Mouse (Mus musculus) erythroblast, adult 5-6 weeks (primary cell): ENCODE data around the gene Mast4. TPM values are rescaled to one million over a fixed set of nuclear protein-coding genes. Genes with fewer than 3 reads are reported as not detected.

ENCODE experiments used
- ATAC-seq: replicated peaks from 2 replicates; pipeline ENCODE4 v1.8.0; 2016; ENCODE audit warnings: moderate number of reproducible peaks, mild to moderate bottlenecking, moderate TSS enrichment, inconsistent platforms; ENCODE audit not compliant: poor library complexity, low FRiP score, severe bottlenecking
- total RNA-seq, 2 experiments: library from RNA; stranded (forward) in 1 of 2; stranded (reverse) in 1 of 2; fragments of 150-400 nt in 1 of 2; fragments of 200-764, 138-1000 nt in 1 of 2; gene quantifications; 2 replicates each; pipeline versions ENCODE4 v1.2.3 to v1.2.4; 2015 to 2017; ENCODE audit warnings: low replicate concordance in 2 of 2

The Mast4 gene
- total RNA-seq, 2 experiments from 2014 or later, result 2.1 to 5.2 TPM

DNA sequence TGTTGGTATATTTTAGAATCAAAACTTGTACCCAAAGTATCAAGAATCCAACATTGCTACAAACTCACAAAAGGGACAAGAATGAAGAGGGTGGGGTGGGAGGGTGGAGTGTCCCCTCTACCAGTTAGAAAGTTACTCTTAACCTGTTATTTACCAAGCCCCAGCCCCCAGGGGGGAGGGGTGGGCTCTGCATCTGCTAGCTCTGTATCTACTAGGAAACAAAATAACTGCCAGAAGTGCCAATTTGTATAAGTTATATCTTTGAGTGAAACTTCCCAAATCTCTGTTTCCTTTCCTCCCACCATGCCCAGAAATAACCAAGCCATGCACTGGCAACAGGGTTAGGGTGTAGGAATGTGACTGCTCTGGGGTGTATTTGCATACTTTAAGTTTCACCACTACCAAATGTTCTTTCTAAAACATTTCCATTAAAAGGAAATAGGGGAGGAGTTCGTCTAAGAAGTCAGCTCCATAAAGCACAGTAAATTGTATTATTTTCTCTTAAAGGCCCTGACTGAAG is 130.9 kb downstream of the Mast4 start:
- no peak for ATAC-seq

DNA sequence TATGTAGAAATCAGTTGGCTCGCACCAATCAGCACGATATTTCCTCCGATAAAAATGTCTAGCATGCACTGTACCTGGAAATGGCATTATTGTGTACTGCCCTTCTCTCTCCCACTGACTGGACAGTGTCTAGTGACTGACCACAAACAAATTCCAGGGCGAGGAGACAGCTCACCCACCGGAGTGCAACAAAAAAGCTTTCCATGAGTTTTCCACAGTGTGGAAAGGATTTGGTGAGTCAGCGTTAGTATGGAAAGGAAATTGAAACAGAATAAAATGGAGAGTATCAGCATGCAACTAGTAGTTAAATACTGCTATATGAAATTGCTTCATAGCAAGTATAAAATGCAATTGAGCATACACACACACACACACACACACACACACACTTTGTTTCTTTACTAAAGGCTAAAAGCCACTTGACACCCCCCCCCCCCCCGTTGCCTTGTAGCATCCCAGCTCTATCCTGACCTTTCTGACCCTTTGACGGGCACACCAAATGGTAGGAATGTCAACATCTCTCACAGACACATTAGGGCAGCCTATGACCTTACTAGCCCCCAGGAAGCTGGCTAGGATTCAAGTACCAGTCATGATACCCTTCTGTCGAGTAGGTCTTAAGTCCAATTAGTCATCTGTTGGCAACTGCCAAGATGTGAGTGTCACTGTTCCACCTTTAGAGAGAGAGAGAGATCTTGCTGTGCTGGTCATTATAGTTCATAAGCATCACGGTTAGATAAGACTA is 133.1 kb downstream of the Mast4 start:
- ATAC-seq, result no peak

DNA sequence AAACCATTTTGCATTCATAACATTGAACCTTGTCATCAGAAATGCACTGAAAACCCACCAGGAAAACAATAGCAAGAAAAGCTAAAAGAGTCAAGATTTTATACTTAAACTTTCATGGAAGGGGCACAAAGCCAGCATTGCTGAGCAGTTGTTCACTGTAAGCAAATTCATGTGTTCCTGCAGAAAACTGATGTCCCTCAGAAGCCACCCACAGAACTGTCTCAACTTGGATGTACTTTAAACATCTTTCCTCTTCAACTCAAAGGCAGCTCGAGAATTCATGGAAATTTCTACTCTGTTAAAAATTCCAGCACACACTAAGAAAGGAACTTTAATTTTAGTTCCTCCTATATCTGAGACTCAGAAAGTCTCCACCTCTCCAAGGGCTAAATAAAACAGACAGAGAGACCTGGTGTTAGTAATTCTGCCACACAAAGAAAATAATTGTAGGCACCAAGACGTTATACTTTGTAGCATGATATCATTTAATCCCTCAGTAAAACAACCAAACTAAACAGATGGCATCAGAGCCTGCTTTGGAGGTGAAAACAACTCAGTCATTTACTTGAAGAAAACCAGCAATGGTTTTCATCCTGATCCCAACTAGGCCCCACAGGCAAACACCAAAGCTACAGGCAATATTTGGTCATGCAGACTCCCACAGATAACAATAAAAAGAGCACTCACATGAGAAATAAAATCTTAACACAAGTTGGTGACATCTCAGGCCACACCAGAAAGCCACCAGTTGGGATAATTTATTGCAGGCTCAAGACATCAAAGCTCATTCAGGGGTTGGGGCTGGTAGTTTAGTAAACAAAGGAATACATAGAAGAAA is 134.3 kb downstream of the Mast4 start:
- ATAC-seq, result no peak

DNA sequence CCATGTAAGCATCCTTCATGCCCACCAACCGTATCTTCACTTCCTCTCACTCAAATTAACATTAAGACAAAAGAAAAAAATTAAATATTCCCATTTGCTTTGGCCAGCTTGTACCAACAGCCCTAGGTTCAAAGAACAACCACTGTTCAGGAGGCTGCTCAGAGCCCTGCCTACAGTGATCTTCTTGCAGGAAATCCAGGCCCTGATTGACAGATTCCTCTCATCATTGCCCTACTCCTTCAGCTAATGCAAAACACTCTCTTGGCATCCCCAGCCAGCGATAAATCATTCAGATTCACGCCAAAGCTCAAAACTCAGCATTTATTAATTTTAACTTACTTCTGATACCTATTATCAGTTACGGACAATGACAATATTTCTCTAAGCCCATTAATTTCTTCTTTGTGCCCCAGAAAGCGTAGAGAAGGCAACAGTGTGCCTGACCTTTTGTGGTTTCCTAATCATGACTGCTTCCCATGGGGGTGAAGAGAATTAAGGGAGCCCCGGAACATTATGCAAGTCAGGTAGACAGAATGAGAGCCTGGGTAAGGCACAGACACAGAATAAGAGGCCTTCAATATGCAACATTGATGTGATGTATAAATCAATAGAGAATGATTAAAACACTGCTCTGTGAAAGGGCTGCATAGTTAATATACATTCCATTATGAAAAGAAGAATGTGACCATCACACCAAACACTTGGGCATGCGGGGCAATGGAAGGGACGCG is 135.9 kb downstream of the Mast4 start:
- no peak for ATAC-seq

DNA sequence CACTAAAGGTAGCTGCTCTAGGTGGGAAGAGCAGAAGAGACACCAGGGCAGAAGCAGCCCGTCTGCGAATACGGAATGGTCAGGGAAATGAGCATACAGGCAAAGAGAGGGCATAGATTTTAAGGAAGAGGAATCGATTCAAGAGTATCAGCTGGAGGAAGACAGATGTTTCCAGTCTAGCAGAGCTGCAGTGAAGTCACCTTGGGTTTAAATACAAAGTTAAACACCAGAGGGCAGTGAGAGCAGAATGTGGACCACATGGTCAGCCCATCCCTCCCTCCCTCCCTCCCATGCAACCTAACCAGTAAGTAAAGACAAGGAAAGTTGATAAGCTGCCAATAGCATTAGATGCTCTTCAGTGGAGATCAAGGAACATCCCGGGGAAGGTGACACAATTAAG is 138.0 kb downstream of the Mast4 start:
- no peak for ATAC-seq

DNA sequence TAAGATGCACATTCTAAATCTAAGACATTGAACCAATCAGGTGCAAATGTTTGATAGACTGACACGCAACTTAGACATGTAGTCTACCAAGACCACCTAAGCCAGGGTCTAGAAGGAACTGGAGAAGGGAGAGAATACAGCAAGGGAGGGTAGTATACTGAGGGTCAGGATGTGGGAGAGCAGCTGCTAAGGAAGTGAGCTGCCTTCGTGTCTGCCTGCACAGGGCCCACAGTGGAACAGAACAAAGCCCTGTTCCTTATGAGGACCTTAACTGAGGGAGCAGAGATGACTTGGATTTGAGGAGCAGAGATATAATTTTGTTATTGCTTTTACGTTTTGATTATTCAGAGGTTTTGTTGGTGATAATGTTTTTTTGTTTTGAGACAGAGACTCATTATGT is 138.4 kb downstream of the Mast4 start:
- ATAC-seq, result no peak

DNA sequence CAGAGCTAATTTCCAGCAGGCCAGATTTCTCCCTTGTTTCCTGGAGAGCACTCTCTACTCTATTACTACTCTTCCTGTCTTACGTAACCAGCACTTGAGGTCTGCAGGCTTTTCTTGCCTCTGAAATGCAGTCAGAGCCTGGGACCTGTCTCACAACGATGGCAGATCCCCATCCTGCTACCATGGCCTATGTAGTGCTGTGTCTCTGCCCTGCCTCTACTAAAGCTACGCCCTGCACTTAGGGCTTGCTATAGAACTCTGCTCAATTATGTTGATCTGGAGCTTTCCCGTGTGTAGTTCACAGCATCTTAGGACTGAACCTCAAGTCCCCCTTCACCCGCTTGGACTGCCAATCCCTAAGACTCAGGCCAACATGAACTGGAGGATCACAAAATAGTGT is 150.7 kb downstream of the Mast4 start:
- no peak for ATAC-seq

DNA sequence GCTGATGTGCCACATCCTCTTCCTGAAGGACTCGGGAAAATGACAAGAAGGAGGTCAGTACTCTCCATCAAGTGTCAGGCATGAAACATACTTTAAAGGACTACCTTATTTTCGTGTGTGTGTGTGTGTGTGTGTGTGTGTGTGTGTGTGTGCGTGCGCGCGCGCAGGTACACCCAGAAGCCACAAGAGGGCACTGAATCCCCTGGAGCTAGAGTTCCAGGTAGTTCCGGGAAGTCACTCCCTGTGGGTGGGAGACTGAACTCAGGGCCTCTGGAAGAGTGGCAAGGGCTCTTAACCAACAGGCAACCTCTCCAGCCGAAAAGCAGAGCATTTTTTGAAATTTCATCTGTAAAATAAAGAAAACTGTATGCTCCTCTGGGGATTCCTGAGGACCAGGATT is 152.5 kb downstream of the Mast4 start:
- ATAC-seq, result no peak

DNA sequence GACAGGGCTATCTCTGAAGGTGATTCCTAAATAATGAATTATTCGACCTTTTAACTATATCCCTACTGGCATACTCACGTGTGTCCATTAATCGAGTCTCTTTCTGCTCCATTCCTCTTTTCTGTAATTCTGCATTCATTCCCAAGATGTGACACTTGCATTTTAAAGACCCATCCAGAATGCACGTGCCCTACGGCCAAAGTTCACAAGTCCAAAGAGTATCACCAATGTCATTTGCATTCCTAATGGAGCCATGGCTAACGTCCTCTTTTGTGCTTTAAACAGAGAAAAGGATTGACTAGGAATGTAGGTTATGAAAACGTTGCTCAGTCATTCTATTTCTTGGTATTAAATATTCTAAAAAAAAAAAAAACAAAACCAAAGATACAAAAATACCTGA is 157.4 kb downstream of the Mast4 start:
- no peak for ATAC-seq

DNA sequence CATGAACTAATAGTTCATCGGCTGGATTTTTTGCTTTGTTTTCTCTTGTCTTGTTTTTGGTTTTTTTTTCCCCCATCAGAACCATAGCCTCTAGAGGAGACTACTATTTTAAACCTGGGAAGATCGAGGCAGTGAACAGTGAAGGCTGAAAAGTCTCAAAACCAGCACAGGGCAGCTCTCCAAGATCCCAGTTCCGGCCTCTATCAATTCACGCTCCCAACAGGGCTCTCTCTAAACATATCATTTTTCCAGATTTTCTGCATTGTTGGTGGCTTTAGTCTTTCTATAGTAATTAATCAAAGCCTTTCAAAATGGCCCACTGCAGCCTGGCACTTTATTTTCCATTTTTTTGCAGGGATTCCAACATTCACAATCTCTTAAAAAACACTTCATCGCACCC is 159.9 kb downstream of the Mast4 start:
- no peak for ATAC-seq

DNA sequence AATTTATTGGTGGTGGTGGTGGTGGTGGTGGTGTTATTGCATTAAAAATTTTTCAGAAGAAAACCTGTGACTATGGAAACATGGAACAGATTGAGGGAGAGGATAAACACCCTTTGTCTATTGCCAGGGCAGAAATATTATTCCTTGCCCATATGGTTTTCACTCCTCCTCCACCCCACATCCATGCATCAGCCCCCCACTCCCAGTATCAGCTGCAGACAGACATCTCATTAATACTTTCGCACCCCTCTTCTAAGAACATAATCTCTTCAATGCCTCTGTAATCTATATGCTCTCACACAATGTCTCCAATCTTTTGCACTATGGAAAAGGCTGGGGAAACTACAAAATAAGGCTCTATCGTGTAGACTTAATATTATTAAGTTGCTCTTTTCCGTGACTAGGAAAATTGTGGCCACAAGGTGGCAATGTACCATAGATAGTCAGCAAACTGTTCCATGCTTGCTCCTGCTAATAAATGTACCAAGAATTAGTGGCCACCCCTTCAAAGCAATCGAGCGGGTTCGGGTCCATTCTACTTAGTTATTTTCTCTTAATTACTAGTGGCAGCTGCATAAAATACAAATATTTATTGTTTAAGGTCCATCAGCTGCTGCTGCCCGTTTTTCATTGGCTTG is 160.6 kb downstream of the Mast4 start:
- no peak for ATAC-seq

DNA sequence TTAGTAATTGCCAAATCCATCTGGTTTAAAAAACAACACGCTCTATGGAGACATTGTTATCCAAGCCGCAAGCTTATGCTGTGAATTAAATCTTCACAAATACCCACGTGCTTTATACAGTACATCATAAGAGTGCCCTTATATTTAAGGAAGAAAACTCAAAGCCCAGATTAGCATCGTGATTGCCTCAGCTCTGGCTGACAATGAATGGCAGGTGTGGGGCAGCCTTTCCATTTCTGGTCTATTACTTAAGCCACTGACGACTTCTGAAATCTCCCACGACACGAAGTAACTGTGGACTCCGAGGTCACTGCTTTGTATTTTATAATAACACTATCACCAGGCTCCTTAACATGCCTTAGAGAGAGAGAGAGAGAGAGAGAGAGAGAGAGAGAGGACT is 182.4 kb downstream of the Mast4 start:
- no peak for ATAC-seq

DNA sequence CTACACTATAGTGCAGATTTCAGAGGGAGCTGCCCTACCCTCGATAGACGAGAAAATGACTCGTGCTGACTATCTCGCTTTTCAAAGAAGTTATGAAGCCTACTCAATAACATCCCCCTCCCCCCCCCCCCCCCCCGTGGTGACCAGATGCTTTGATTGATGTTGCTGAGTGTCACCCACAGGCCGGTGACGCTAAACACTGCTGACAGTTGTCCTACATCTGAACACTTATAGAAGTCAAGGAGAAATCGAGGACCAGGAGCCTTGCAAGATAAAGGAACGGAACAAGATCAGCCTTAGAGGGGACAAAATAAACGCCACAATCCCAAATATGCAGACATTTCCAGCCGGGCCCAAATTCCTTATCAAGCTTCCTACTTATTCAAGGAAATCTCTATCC is 183.1 kb downstream of the Mast4 start:
- ATAC-seq, result no peak

DNA sequence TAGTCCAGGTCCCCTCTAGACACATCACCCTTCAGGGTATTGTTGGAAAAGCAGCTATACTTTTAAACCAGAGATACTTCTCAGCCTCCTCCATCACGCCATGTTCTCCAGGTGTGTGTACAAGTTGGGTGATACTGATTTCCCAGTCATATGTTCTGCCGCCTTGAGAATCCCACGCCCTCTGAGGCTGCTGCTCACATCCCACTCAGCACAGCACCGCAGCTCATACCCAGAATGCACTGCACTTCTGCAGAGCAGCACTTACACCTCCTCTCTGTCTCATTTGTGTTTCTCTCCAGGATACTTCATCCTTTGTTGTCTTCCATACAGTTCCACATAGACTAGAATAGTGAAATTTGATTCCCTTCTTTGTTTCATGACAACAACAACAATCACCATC is 183.6 kb downstream of the Mast4 start:
- ATAC-seq, result no peak

DNA sequence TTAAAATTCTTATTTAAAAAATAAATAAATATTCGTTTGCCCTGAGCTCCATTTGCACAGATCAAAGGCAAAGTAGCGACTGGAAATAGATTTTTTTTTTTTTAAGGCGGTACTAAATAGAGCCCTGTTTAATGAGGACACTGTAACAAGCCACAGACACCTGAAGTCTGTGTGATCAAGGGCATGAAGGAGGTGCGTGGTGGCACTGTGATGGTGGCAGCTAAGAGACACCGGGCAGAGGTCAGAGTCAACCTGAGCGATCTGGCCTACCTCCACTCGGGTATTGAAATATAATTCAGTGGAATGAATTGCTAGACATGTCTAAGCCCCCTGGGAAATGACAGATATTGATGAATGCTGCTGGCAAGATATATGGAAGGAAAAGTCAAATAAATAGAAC is 184.9 kb downstream of the Mast4 start:
- no peak for ATAC-seq

DNA sequence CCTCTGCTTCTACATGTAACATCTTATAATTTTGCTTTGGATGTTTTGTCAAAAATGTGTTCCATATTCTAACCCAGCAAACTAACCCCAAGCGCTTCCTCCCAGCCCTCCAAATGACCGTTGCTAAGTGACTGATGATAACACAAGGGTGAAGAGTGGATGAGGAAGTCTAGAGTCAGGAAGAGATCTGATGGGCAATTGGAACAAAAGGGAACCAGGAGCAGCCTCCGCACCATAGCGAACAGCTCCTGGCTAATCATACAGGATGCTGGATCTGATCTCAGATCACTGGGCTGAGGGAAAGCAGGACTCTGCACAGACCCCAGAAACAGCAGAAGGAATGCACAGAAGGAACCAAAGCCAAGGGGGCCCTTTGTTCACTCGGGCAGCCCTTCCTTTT is 190.0 kb downstream of the Mast4 start:
- ATAC-seq, result no peak

DNA sequence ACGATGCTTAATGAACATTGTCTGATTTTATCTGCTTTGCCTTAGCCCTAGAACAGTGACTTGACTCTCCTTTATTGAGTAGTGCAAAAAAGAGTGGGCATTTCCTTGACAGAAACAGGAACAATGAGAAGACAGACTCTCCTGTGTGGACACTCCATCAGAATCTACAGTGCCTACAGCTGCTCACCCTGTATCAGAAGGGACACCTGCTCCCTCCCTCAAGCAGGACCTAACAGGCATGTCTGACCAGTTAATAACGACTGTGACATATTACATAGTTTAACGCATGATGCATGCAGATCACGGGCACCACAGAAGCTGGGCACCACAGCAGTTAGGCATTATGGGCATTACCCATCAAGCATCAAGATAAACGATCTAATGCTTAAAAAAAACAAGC is 193.0 kb downstream of the Mast4 start:
- ATAC-seq, result no peak

DNA sequence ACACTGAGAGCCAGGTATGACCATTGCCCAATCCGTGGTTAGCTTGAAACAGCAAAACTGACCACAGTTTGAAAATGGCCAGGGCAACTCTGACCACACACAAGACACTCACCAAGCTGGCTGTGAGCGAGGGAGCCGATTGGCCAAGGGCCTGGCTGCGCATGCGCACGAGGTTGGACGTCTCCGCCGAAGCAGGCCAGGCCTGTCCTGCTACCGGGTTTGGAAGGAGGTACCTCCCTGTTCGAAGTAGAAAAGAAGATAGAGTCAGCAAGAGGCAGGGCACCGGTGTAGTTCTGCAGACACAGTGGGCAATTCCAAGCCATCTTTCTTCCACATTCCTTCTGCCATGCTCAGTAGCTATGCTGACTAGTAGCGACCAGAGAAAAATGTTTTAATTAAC is 194.2 kb downstream of the Mast4 start:
- ATAC-seq, result no peak

DNA sequence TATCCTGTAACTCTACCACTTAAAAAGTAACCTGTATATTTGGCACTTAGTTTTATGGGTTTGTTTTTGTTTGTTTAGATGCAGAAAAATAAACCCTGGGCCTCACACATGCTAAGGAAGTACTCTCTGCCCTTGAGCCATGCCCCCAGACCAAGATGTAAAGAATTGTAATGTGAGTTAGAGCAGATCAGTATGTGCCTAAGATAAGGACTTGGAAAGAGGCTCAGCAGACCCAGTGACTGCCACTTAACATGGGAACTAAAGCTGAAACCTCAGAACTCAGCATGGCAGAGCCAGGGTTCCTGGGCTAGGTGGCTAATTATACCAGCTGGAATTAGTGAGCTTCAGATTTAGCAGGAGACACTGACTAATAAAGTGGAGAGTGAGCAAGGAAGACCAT is 196.0 kb downstream of the Mast4 start:
- no peak for ATAC-seq

DNA sequence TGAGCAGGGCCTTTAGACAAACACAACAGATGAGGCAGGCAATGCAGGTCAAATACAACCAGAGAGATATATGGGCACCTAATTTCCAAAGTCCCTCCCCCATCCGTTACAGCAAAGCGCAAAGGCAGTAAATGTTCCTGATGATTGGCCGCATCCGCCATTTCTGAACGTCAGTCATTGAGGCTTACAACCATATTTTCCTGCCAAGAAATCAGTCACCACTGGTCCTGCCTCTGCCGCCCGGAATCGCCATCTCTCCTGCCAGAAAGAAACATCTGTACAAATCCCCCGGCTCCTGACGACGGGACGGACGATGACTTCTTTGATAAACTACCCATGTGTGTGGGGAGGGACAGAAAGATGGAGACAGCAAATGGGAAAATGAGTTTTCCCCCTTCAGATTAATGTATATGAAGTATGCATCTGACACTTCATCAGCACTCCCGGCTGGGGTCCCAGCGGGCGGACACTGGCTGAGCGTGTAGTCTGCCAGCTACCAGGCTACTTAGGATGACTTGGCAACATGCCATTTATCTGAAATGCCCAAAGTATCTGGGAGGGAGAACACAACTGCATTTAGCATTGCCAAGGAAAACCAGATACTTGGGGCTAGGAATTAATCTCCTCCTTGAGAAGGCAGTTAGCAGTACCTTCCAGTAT is 198.9 kb downstream of the Mast4 start:
- ATAC-seq, result no peak
